ENCODE assay signal across 13 mouse cellular contexts in the genomic region with DNA sequence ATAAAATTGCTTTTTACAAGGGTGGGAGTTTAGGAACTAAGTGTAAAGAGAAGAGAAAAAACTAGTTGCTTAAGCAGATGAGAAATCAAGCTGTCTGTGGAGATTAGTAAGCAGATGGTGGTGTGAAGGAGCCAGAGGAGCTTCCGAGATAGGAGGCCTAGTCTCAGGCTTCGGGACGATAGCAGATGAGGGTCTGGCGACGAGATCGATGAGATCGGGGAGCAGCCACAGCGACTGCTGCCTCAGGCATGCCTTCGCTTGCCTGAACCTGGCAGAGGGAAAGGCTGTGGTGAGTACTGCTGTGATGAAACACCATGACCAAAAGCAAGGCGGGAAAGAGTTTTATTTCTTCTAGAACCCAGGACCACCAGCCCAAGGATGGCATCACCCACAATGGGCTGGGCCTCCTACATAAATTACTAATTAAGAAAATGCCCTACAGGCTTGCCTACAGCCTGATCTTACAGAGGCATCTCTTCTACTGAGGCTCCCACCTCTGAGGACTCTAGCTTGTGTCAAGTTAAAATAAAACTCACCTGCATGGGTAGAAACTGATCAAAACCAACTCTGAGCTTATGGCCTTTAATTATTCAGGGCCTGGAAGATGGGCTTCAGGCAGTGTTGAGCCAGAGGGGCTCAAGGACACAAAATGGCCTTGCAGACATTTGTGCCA. TPM values are rescaled to one million over a fixed set of nuclear protein-coding genes. Genes with fewer than 3 reads are reported as not detected.
DNase-seq lines count a peak whose midpoint lies in the region; ATAC-seq and TF ChIP-seq lines count a peak whose summit lies in the region.
"Had no signal": no experiment of that assay in that cellular context is flagged by ENCODE, and none has a peak within 500 bp of the region (broad histone marks: within the 10 kb centered on the region; RNA-seq: fewer than 3 reads in every experiment).

No protein-coding gene starts in this region.

- H3K9me3 ChIP-seq in heart, embryonic 13.5 days, result no peaks in the 10 kb centered on the region
- H3K9me3 ChIP-seq in ES-Bruce4 (replicated peaks; ENCODE audit: control insufficient read depth, insufficient read depth, low read length, poor library complexity, severe bottlenecking), result no peaks in the 10 kb centered on the region
- H3K9me3 ChIP-seq: heart, embryonic 15.5 days; limb, embryonic 15.5 days; neural tube, embryonic 12.5 days had no signal

- 23% methylated on average over 10 of the region's 10 CpGs for WGBS in heart, embryonic 13.5 days
- 82% methylated on average over 10 of the region's 10 CpGs for WGBS in kidney, adult 2 months

- ATAC-seq in heart, embryonic 13.5 days (ENCODE audit: extremely low read depth, insufficient number of reproducible peaks, low FRiP score, low TSS enrichment), result no peak
- ATAC-seq: Patski had no signal

- H3K27me3 ChIP-seq in heart, embryonic 13.5 days (replicated peaks), result no peaks in the 10 kb centered on the region
- no peaks in the 10 kb centered on the region for H3K27me3 ChIP-seq in ES-Bruce4 (ENCODE audit: control insufficient read depth, insufficient read depth, low read length, poor library complexity, severe bottlenecking)
- H3K27me3 ChIP-seq in kidney, adult 2 months (replicated peaks; ENCODE audit: control insufficient read depth, insufficient read depth, low read length), result no peaks in the 10 kb centered on the region
- H3K27me3 ChIP-seq: heart, embryonic 15.5 days; limb, embryonic 15.5 days; neural tube, embryonic 12.5 days; Patski had no signal

- TF ChIP-seq CTCF in ES-Bruce4 (IDR thresholded peaks at IDR 0.05; ENCODE audit: low read depth, low read length), result no peak
- no peak for TF ChIP-seq CTCF in kidney, adult 2 months (conservative IDR thresholded peaks at IDR 0.05; ENCODE audit: insufficient read depth, insufficient read length, low read depth, low read length)

- H3K36me3 ChIP-seq in heart, embryonic 13.5 days, result no peaks in the 10 kb centered on the region
- no peaks in the 10 kb centered on the region for H3K36me3 ChIP-seq in ES-Bruce4 (ENCODE audit: control insufficient read depth, insufficient read depth, low read length, poor library complexity, severe bottlenecking)
- no peaks in the 10 kb centered on the region for H3K36me3 ChIP-seq in kidney, adult 2 months (ENCODE audit: control insufficient read depth, insufficient read depth, low read length)
- H3K36me3 ChIP-seq: heart, embryonic 15.5 days; limb, embryonic 15.5 days; neural tube, embryonic 12.5 days had no signal

- peak; percentile 89 for TF ChIP-seq EP300 in ES-Bruce4 (IDR thresholded peaks at IDR 0.05; ENCODE audit: insufficient read depth, low read depth, low read length)

- H3K4me1 ChIP-seq in heart, embryonic 13.5 days, result peaks cover 10% of the 10 kb centered on the region
- no peaks in the 10 kb centered on the region for H3K4me1 ChIP-seq in ES-Bruce4 (ENCODE audit: control insufficient read depth, insufficient read depth, low read length)
- no peaks in the 10 kb centered on the region for H3K4me1 ChIP-seq in kidney, adult 2 months (ENCODE audit: control insufficient read depth, insufficient read depth, low read length)
- H3K4me1 ChIP-seq: neural tube, embryonic 12.5 days had no signal

- DNase-seq in heart, postnatal 25 days (ENCODE audit: low spot score), result no peak
- DNase-seq in c-Kit-positive CD71-positive TER-119-negative erythroid progenitor cells, embryonic 14.5 days (ENCODE audit: low read depth), result peak; percentile 57
- DNase-seq in liver, result peak; percentile 84
- DNase-seq in layer of hippocampus, postnatal 14 days (ENCODE audit: low spot score in 2 of 2), result no peak
- DNase-seq in left cerebral cortex, adult 11 months (ENCODE audit: low spot score), result no peak
- DNase-seq in kidney, adult 2 months, result no peak
- DNase-seq: cerebellum, postnatal 36 days had no signal

- intact Hi-C loops in heart, postnatal 25 days (cut with DNase I), result no loop called here

- peak overlapping the region; percentile 6; the same call in 1 of the 2 replicates for H3K4me2 ChIP-seq in heart, embryonic 13.5 days
- H3K4me2 ChIP-seq: heart, embryonic 15.5 days; limb, embryonic 15.5 days; neural tube, embryonic 12.5 days had no signal

- no peak overlapping the region for H3K27ac ChIP-seq in heart, embryonic 13.5 days (replicated peaks)
- peak overlapping the region; percentile 16; the same call in 1 of the 2 replicates for H3K27ac ChIP-seq in ES-Bruce4 (ENCODE audit: insufficient read depth, low read length)
- no peak overlapping the region for H3K27ac ChIP-seq in kidney, adult 2 months (ENCODE audit: insufficient read depth, low read depth, low read length)
- H3K27ac ChIP-seq: heart, embryonic 15.5 days; limb, embryonic 15.5 days; neural tube, embryonic 12.5 days had no signal

- TF ChIP-seq POLR2A in ES-Bruce4 (IDR thresholded peaks at IDR 0.05; ENCODE audit: insufficient read depth, low read length), result no peak
- TF ChIP-seq POLR2A in kidney, adult 2 months (IDR thresholded peaks at IDR 0.05; ENCODE audit: low read depth, low read length), result no peak

- peak overlapping the region; percentile 53 for H3K9ac ChIP-seq in heart, embryonic 13.5 days
- peak overlapping the region; percentile 63 for H3K9ac ChIP-seq in ES-Bruce4 (ENCODE audit: low read depth, poor library complexity, severe bottlenecking)
- H3K9ac ChIP-seq: heart, embryonic 15.5 days; limb, embryonic 15.5 days; neural tube, embryonic 12.5 days had no signal

- H3K4me3 ChIP-seq in heart, embryonic 13.5 days, result no peak overlapping the region
- peak overlapping the region; percentile 65 for H3K4me3 ChIP-seq in ES-Bruce4 (ENCODE audit: low read depth, low read length)
- no peak overlapping the region for H3K4me3 ChIP-seq in kidney, adult 2 months (ENCODE audit: insufficient read depth, low read depth, low read length)
- H3K4me3 ChIP-seq: heart, embryonic 15.5 days; limb, embryonic 15.5 days; neural tube, embryonic 12.5 days had no signal

RNA-seq across cellular contexts. Expression of gene Hist2h4, which starts 8.3 kb away (rescaled TPM):
- polyA plus RNA-seq in heart, embryonic 13.5 days (2015; fragmentation: Nextera tagmentation; extraction: Ambion mirVana), result 3.9 and 5.4 TPM in 2 replicates
- total RNA-seq in heart, postnatal 25 days (2021), result 10 to 100 TPM; 14.4 to 16.9 TPM
- polyA plus RNA-seq in ES-Bruce4 (2011; ENCODE audit: insufficient read depth, insufficient read length, low read depth, missing spikeins), result 3.6 and 4.0 TPM in 2 replicates
- 10 to 100 TPM; 25.2 to 29.8 TPM for total RNA-seq in layer of hippocampus, postnatal 14 days (2021)
- polyA plus RNA-seq in kidney, adult 2 months (2012; rRNA removed), result 1.5 and 2.7 TPM in 2 replicates

RNA-seq across cellular contexts. Expression of gene Hist2h3c1, which starts 8.3 kb away (rescaled TPM):
- polyA plus RNA-seq in heart, embryonic 13.5 days (2015; fragmentation: Nextera tagmentation; extraction: Ambion mirVana), result 0.24 and 0.46 TPM in 2 replicates
- total RNA-seq in heart, postnatal 25 days (2021), result not detected
- polyA plus RNA-seq in ES-Bruce4 (2011; ENCODE audit: insufficient read depth, insufficient read length, low read depth, missing spikeins), result 1.3 and 3.0 TPM in 2 replicates
- total RNA-seq in layer of hippocampus, postnatal 14 days (2021), result not detected
- polyA plus RNA-seq in kidney, adult 2 months (2012; rRNA removed), result not detected in 2 replicates
- polyA plus RNA-seq: Patski had no signal

RNA-seq across cellular contexts. Expression of gene Hist2h2aa1, which starts 9.5 kb away (rescaled TPM):
- 10.6 and 16.1 TPM in 2 replicates for polyA plus RNA-seq in heart, embryonic 13.5 days (2015; fragmentation: Nextera tagmentation; extraction: Ambion mirVana)
- total RNA-seq in heart, postnatal 25 days (2021), result 10 to 100 TPM in 1 of 2 experiments, 1 to 10 TPM in 1; 7.7 to 40.9 TPM
- not detected in 2 replicates for polyA plus RNA-seq in ES-Bruce4 (2011; ENCODE audit: insufficient read depth, insufficient read length, low read depth, missing spikeins)
- 1 to 10 TPM; 6.7 to 8.0 TPM for total RNA-seq in layer of hippocampus, postnatal 14 days (2021)
- 285 and 388 TPM in 2 replicates for polyA plus RNA-seq in kidney, adult 2 months (2012; rRNA removed)

RNA-seq across cellular contexts. Expression of gene Hist2h3b, which starts 13.6 kb away (rescaled TPM):
- polyA plus RNA-seq in heart, embryonic 13.5 days (2015; fragmentation: Nextera tagmentation; extraction: Ambion mirVana), result 28.3 and 29.4 TPM in 2 replicates
- 10 to 100 TPM; 25.8 to 48.9 TPM for total RNA-seq in heart, postnatal 25 days (2021)
- 7.7 and 11.1 TPM in 2 replicates for polyA plus RNA-seq in ES-Bruce4 (2011; ENCODE audit: insufficient read depth, insufficient read length, low read depth, missing spikeins)
- total RNA-seq in layer of hippocampus, postnatal 14 days (2021), result 100 to 1,000 TPM in 1 of 2 experiments, 10 to 100 TPM in 1; 73.5 to 102 TPM
- polyA plus RNA-seq in kidney, adult 2 months (2012; rRNA removed), result 10.1 and 14.1 TPM in 2 replicates

RNA-seq across cellular contexts. Expression of gene Hist2h2bb, which starts 14.7 kb away (rescaled TPM):
- 3.3 and 5.9 TPM in 2 replicates for polyA plus RNA-seq in heart, embryonic 13.5 days (2015; fragmentation: Nextera tagmentation; extraction: Ambion mirVana)
- total RNA-seq in heart, postnatal 25 days (2021), result 10 to 100 TPM; 47.3 to 58.1 TPM
- 33.9 and 35.8 TPM in 2 replicates for polyA plus RNA-seq in ES-Bruce4 (2011; ENCODE audit: insufficient read depth, insufficient read length, low read depth, missing spikeins)
- 100 to 1,000 TPM; 133 to 147 TPM for total RNA-seq in layer of hippocampus, postnatal 14 days (2021)
- 0.97 and 1.1 TPM in 2 replicates for polyA plus RNA-seq in kidney, adult 2 months (2012; rRNA removed)

Comparison
In these comparisons a context has a peak if more than half of its experiments do, and no peak if none do; other contexts are left out.
1. DNase-seq: peak in c-Kit-positive CD71-positive TER-119-negative erythroid progenitor cells, embryonic 14.5 days (single experiment) and liver (single experiment); none in heart, postnatal 25 days (single experiment), layer of hippocampus, postnatal 14 days (0 of 2), left cerebral cortex, adult 11 months (single experiment) and kidney, adult 2 months (single experiment).
2. RNA of gene Hist2h2aa1, which starts 9.5 kb away (polyA plus RNA-seq): 285 to 388 TPM in kidney, adult 2 months and 10.6 to 16.1 TPM in heart, embryonic 13.5 days; not detected in ES-Bruce4; every median in the first group is over 10 times any median in the second.